Mouse (Mus musculus) WW6 (cell line): ENCODE data around the gene Zmynd11.

Source experiments
- DNase-seq: peaks from one replicate; pipeline ENCODE4 v3.0.0-alpha.2; 2013; ENCODE audit warnings: low read depth, low spot score

Gene Zmynd11

DNA sequence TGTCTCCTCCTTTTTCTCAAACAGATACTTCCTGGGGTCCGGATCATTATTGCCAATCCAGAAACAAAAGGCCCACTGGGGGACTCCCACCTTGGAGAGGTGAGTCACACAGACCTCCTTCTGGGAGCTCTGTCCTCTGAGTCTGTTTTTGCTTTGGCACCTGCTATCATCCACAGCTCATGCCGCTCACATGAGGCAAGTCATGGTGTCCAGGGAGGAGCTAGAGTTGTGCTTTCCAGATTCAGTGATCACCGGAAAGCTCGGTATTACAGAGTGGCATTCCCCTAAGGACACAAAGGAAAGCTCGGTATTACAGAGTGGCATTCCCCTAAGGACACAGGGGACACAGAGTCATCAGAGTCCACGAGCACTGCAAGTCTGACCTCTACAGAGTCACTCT lies 108.5 kb downstream of the Zmynd11 start:
- no peak for DNase-seq

DNA sequence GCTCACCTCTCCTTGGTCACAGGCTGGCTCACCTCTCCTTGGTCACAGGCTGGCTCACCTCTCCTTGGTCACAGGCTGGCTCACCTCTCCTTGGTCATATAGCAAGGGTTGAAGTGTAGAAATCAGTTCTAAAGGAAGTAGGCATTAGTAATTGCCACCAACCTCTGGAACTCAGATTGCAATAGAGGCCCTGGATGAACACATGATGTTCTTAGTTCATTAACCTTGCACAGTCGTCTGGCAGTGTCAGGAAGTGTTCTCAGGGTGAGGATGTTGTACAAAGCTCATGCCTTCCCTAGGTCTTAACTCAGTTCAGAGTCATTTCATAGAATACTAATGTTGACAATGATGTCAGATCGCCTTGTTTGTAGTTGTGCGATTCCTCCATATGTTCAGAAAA lies 112.1 kb downstream of the Zmynd11 start:
- no peak for DNase-seq

DNA sequence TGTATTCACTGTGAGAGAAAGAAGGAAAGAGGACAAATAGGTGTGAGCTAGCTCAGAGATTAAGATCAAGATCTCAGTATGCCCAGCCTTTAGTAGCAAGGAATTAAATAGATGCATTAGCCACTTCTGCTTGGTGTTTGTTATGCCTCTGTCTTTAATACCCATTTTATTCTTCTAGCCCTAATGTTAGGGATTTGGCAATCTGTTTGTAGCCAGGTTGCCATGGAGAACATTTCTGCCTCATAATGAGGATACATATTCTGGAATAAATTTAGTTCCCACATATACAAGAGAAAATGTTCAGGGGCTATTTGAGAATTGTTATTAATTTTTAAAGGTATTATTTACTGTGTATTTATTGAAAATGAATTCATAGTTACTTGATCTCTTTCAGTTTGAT lies 114.5 kb downstream of the Zmynd11 start:
- DNase-seq = no peak

DNA sequence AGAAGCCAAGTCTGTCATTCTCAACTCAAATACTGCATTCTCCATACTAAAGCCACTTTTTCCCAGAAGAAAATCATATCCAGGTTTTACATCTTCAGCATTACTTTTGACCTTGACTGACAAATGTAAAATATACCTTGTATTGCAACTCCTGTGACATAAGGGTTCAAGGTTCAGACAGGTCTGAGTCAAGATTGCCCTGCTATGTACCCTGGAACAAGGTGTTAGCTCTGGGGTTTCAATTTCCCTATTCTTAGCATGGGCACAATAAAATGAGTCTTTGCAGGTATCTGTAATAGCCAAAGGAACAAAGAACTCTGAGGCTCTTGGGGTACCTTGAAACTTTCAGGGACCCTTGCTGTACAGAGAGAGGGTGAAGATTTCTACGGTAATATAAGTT lies 115.2 kb downstream of the Zmynd11 start:
- DNase-seq = no peak

DNA sequence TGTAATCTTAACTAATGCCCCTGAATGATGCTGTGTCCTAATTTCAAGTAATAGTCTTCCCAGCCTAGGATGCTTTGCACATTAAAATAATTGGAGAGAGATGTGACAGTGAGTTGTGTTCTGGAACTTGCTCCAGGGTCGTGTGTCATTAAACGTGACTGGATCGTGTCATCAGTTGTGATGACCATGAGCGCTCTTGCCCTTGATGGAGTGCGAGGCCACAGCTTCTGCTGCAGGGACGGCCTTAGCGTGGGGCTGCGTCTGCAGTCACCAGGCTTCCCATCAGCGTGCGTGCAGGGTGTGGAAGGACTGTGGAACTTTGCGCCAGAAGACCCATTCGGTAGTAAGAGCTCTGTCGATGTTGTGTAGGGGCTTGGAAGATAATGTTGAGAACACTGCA lies 116.4 kb downstream of the Zmynd11 start:
- no peak for DNase-seq

DNA sequence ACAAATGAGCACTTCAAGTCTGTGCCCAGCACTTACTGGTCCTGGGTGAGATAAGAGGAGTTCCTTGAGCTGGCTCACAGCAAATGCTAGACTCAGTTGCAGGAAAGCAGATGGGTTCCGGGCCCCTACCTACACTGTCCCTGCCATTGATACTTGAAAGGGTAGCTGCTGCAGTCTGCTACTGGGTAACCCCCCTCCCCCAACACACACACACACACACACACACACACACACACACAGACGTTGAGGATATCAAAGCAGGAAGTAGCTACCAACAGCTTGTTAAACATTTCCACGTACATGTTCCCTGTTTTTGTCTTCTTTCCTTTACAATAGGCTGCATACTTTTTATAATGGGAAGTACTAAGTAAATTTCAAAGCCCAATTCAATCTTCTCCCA lies 127.2 kb downstream of the Zmynd11 start:
- no peak for DNase-seq

DNA sequence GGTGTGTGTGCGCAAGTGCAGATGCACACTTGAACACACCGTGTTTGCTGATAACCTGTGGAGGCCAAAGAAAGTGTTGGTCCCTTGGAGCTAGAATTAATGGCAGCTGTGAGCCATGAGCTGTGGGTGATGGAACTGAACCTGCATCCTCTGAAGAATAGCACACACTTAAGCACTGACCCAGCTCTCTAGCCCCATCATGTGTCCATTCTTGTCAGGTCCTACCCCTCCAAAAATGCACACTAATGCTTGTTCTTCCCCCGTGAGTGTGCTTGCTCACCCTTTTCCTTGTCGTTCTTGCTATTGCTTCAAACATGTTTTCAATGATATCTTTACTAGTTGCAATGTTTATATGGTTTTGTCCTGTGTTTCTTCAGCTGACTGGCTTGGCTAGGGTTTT lies 128.6 kb downstream of the Zmynd11 start:
- no peak for DNase-seq

DNA sequence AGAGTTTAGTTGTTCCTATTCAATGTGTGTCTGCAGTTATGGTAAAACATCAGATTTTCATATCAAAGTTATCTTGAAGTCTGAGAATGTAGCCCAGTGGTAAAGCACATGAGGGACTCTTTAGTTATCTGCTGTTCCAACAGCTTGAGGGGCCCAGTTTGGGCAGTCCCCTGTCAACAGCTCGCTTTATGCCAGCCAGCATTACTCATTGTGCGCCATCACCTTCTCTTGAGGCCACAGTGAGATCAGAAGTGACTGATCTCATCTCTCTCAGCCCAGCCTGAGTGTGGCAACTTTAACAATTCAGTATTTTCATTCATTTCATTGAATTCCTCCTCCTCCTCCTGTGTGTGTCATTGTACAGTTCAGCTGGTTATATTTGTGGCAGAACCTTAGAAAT lies 129.2 kb downstream of the Zmynd11 start:
- no peak for DNase-seq
